Mouse (Mus musculus): ENCODE measurements around the gene Map4k2.

Gene Map4k2

GRCm38 (mm10) chr19:6347615-6348014 lies 6.7 kb downstream of the Map4k2 start:
- no peak for DNase-seq

GRCm38 (mm10) chr19:6348717-6349116 lies 7.8 kb downstream of the Map4k2 start:
- DNase-seq, result no peak

GRCm38 (mm10) chr19:6349215-6349983 lies 8.5 kb downstream of the Map4k2 start:
- DNase-seq, result no peak

- no peak for DNase-seq
Measured at GRCm38 (mm10) chr19:6351431-6352106, 10.6 kb downstream of the Map4k2 start.

- no peak for DNase-seq
Measured at GRCm38 (mm10) chr19:6352107-6352505, 11.2 kb downstream of the Map4k2 start.

- no peak for DNase-seq
Measured at GRCm38 (mm10) chr19:6354030-6354429, 13.1 kb downstream of the Map4k2 start.

- DNase-seq, result no peak
Measured at GRCm38 (mm10) chr19:6361291-6361690, 20.4 kb downstream of the Map4k2 start.

- no peak for DNase-seq
Measured at GRCm38 (mm10) chr19:6363091-6363410, 22.1 kb downstream of the Map4k2 start.

GRCm38 (mm10) chr19:6363411-6364240 lies 22.7 kb downstream of the Map4k2 start, which contains the start of gene Sf1:
Sf1 (plus strand) TSS chr19:6363690.
- DNase-seq, result peak; percentile 100

GRCm38 (mm10) chr19:6364317-6364725 lies 23.4 kb downstream of the Map4k2 start:
- DNase-seq, result peak; percentile 95

GRCm38 (mm10) chr19:6364842-6365241 lies 23.9 kb downstream of the Map4k2 start:
- DNase-seq, result no peak

GRCm38 (mm10) chr19:6370175-6370574 lies 29.2 kb downstream of the Map4k2 start:
- no peak for DNase-seq

GRCm38 (mm10) chr19:6372433-6372832 lies 31.5 kb downstream of the Map4k2 start:
- no peak for DNase-seq

- DNase-seq, result peak; percentile 93
Measured at GRCm38 (mm10) chr19:6373539-6374400, 32.8 kb downstream of the Map4k2 start.

GRCm38 (mm10) chr19:6374571-6374970 lies 33.6 kb downstream of the Map4k2 start:
- DNase-seq, result no peak

- DNase-seq, result no peak
Measured at GRCm38 (mm10) chr19:6375423-6376254, 34.7 kb downstream of the Map4k2 start.

- peak; percentile 82 for DNase-seq
Measured at GRCm38 (mm10) chr19:6376255-6376564, 35.3 kb downstream of the Map4k2 start.

GRCm38 (mm10) chr19:6376643-6377042 lies 35.7 kb downstream of the Map4k2 start:
- no peak for DNase-seq

- no peak for DNase-seq
Measured at GRCm38 (mm10) chr19:6377327-6378040, 36.5 kb downstream of the Map4k2 start.

- DNase-seq, result no peak
Measured at GRCm38 (mm10) chr19:6380411-6381166, 39.7 kb downstream of the Map4k2 start.
